Mouse (Mus musculus) olfactory bulb, adult 2 months (tissue): ENCODE measurements around the gene Cabin1.

Experiments
- CTCF ChIP-seq: fragments of 200-500 bp; IDR thresholded peaks from 2 replicates; pipeline ENCODE4 v1.5.1; 2012; ENCODE audit warnings: low read depth, mild to moderate bottlenecking, low read length, moderate library complexity; ENCODE audit not compliant: insufficient read depth
- POLR2A ChIP-seq: fragments of 200-500 bp; IDR thresholded peaks from 2 replicates; pipeline ENCODE4 v1.6.1; 2012; ENCODE audit warnings: mild to moderate bottlenecking, low read depth, low read length, moderate library complexity; ENCODE audit not compliant: insufficient read depth

GRCm38 (mm10) chr10:75677571-75677970 lies 86.6 kb downstream of the Cabin1 start:
- no peak for TF ChIP-seq CTCF
- TF ChIP-seq POLR2A: no peak
